Mouse (Mus musculus): Measurements from ENCODE around the gene Shank2. TPM values are rescaled to one million over a fixed set of nuclear protein-coding genes. Genes with fewer than 3 reads are reported as not detected.

Gene Shank2
- polyA plus RNA-seq, 1 experiment from 2014 or later, result 16.1 TPM

DNA sequence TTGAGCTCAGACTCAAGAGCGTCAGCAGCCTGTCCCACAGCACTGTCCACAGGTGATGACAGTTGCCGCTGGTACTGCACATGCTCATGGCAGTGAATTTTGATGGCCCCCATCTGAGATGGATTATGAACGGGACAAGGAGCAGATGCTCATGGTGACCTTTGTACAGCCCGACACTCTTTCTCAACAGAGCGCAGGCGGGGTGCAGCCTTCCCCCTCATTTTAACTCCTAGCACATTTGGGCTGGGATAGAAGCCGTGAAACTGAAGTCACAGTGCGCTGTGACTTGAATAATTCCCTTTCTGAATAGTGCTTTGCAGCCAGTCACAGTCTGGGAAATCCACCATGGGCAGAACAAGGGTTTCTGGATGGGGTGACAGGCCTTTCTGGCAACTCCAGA is 152.0 kb downstream of the Shank2 start:
- Histone ChIP-seq H3K4me1 (ENCODE audit: control insufficient read depth, insufficient read depth, low read length) (no peaks in the 10 kb centered on the region), H3K36me3 (ENCODE audit: control insufficient read depth, insufficient read depth, low read length) (no peaks in the 10 kb centered on the region), H3K27ac (ENCODE audit: low read depth, low read length) (no peak overlapping the region), H3K9ac (replicated peaks; ENCODE audit: low read depth, low read length) (no peak overlapping the region), H3K27me3 (ENCODE audit: control insufficient read depth, insufficient read depth, low read length) (no peaks in the 10 kb centered on the region), H3K9me3 (ENCODE audit: control insufficient read depth, low read length) (no peaks in the 10 kb centered on the region), H3K4me3 (ENCODE audit: low read depth, low read length) (no peak overlapping the region), H3K4me2 (ENCODE audit: low read depth, low read length) (no peak overlapping the region)
- ATAC-seq (ENCODE audit: low read depth), result no peak
- 44% methylated on average over 8 of the region's 8 CpGs for WGBS

DNA sequence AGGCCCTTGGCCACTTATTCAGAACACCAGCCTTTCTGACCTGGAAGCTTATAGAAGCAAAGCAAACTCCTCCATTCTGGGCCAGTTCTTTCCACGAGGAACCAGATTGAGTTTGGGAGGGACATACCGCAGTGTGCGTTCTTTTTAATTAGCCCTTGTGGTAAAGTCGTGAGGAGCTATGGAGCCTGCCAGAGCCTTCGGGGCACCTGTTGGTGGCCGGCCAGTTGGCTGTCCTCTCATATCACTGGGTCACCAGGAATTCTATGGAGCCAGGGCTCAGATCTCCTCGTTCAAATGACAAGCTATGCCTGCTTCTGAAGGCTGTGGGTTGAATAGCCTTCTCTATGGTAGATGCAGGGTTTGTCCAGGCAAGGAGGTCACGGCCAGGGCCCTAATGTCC is 156.2 kb downstream of the Shank2 start:
- no peak for ATAC-seq (ENCODE audit: low read depth)

DNA sequence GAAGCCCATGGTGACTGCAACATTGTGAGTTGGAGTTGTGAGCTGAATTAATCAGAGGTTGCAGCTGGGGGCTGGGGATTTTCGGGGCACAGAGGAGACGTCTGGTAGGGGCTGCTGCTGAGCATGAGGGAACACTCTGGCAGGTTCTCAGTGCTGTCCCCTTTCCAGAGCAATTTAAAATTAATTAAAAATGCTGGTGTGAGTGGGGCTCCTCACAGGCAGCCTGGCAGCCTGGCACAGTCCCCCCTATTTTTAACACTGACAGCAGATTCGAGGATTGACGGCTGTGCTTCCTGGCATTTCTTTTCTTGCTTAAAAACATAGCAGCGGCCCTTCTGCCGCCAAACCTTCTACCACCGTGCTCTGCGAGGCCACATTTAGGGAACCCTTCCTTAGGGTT is 157.8 kb downstream of the Shank2 start:
- no peak overlapping the region for H3K4me2 ChIP-seq (ENCODE audit: low read depth, low read length)
- WGBS, result 64% methylated on average over 8 of the region's 8 CpGs
- H3K4me3 ChIP-seq (ENCODE audit: low read depth, low read length), result no peak overlapping the region
- H3K27ac ChIP-seq (ENCODE audit: low read depth, low read length), result no peak overlapping the region
- H3K9ac ChIP-seq (replicated peaks; ENCODE audit: low read depth, low read length), result no peak overlapping the region
- H3K4me1 ChIP-seq (ENCODE audit: control insufficient read depth, insufficient read depth, low read length), result no peaks in the 10 kb centered on the region
- ATAC-seq (ENCODE audit: low read depth), result no peak
- no peaks in the 10 kb centered on the region for H3K36me3 ChIP-seq (ENCODE audit: control insufficient read depth, insufficient read depth, low read length)
- H3K9me3 ChIP-seq (ENCODE audit: control insufficient read depth, low read length), result no peaks in the 10 kb centered on the region
- H3K27me3 ChIP-seq (ENCODE audit: control insufficient read depth, insufficient read depth, low read length), result no peaks in the 10 kb centered on the region

More for the DNA sequence above, 156.2 kb downstream of the Shank2 start:
- Histone ChIP-seq H3K9me3 (ENCODE audit: control insufficient read depth, low read length) (no peaks in the 10 kb centered on the region), H3K27ac (ENCODE audit: low read depth, low read length) (no peak overlapping the region), H3K4me1 (ENCODE audit: control insufficient read depth, insufficient read depth, low read length) (no peaks in the 10 kb centered on the region), H3K4me2 (ENCODE audit: low read depth, low read length) (no peak overlapping the region), H3K27me3 (ENCODE audit: control insufficient read depth, insufficient read depth, low read length) (no peaks in the 10 kb centered on the region), H3K9ac (replicated peaks; ENCODE audit: low read depth, low read length) (no peak overlapping the region), H3K4me3 (ENCODE audit: low read depth, low read length) (no peak overlapping the region), H3K36me3 (ENCODE audit: control insufficient read depth, insufficient read depth, low read length) (no peaks in the 10 kb centered on the region)
- 95% methylated on average over 8 of the region's 8 CpGs for WGBS

DNA sequence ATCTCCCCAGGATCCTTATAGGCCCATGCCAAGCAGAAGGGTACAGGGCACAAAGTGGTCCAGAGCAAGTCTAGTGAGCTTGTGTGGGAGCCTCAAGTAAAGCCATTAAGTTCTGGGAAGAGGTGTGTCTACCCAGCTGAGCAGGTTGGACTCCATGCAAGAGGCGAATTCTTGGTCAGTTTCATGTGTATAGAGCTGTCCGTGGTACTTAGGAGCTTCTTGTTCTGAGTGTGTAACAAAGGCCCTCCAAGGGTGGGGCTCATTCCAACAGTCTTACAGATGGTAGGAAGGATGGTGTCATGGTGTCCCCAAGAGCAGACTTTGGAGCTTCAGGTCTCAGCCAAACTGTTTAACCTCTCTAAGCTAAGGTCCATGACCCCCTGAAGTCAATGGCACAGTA is 158.3 kb downstream of the Shank2 start:
- ATAC-seq (ENCODE audit: low read depth), result no peak
- H3K4me2 ChIP-seq (ENCODE audit: low read depth, low read length), result no peak overlapping the region
- H3K9ac ChIP-seq (replicated peaks; ENCODE audit: low read depth, low read length), result no peak overlapping the region
- H3K36me3 ChIP-seq (ENCODE audit: control insufficient read depth, insufficient read depth, low read length), result no peaks in the 10 kb centered on the region
- no peak overlapping the region for H3K4me3 ChIP-seq (ENCODE audit: low read depth, low read length)
- 80% methylated on average over 2 of the region's 2 CpGs for WGBS
- no peaks in the 10 kb centered on the region for H3K4me1 ChIP-seq (ENCODE audit: control insufficient read depth, insufficient read depth, low read length)
- H3K27ac ChIP-seq (ENCODE audit: low read depth, low read length), result no peak overlapping the region
- no peaks in the 10 kb centered on the region for H3K9me3 ChIP-seq (ENCODE audit: control insufficient read depth, low read length)
- H3K27me3 ChIP-seq (ENCODE audit: control insufficient read depth, insufficient read depth, low read length), result no peaks in the 10 kb centered on the region

DNA sequence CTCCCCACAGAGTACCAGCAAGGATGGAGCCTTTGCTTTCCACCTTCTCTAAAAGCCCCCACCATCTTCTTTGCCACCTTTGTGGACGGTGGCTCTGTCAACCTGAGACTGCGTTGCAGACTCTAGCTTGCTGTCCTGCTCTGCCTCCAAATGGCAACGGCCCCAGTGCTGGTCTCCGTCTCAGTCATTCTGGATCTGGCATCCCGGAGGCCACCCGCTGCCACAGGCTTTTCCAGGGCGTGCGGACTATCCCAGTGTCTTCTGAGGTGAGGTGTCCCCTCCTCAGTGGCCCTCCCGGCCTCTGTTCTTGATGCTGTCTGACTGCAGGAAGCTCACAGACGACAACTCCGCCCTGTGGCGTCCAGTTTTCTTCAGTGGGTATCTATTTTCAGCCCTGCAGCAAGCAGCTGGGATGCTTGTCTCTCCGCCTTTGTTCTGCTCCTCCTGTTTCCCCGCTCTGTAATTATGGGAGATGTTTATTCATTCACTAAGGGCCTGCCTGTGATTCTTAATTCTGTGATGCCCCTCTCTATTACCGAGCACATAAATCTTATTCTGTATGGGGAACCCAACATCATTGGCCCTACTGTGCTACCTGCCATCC is 159.0 kb downstream of the Shank2 start:
- ATAC-seq (ENCODE audit: low read depth), result no peak
- H3K4me3 ChIP-seq (ENCODE audit: low read depth, low read length), result no peak overlapping the region
- 70% methylated on average over 15 of the region's 15 CpGs for WGBS
- H3K27me3 ChIP-seq (ENCODE audit: control insufficient read depth, insufficient read depth, low read length), result no peaks in the 10 kb centered on the region
- no peaks in the 10 kb centered on the region for H3K9me3 ChIP-seq (ENCODE audit: control insufficient read depth, low read length)
- no peak overlapping the region for H3K27ac ChIP-seq (ENCODE audit: low read depth, low read length)
- H3K9ac ChIP-seq (replicated peaks; ENCODE audit: low read depth, low read length), result no peak overlapping the region
- no peak overlapping the region for H3K4me2 ChIP-seq (ENCODE audit: low read depth, low read length)
- H3K36me3 ChIP-seq (ENCODE audit: control insufficient read depth, insufficient read depth, low read length), result no peaks in the 10 kb centered on the region
- no peaks in the 10 kb centered on the region for H3K4me1 ChIP-seq (ENCODE audit: control insufficient read depth, insufficient read depth, low read length)

DNA sequence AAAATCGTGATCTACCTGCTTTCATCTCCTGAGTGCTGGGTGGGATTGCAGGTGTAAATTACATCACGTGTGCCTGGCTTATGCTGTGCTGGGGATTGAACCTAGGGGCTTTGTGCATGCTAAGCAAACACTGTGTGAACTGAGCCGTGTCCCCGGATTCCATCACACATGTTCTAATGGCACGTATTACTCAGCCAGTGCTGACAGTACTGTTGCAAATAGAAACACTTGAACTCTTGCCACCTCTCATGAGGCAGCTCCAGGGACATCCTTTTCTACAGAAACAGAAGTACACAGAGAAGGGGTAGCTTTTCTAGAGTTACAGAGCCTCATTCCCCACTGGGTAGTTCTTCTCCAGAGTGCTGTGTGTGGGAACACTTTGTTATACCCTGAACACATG is 168.5 kb downstream of the Shank2 start:
- Histone ChIP-seq H3K9me3 (ENCODE audit: control insufficient read depth, low read length) (no peaks in the 10 kb centered on the region; the same call in 1 of the 2 replicates), H3K9ac (replicated peaks; ENCODE audit: low read depth, low read length) (no peak overlapping the region), H3K27me3 (ENCODE audit: control insufficient read depth, insufficient read depth, low read length) (no peaks in the 10 kb centered on the region), H3K27ac (ENCODE audit: low read depth, low read length) (no peak overlapping the region), H3K4me3 (ENCODE audit: low read depth, low read length) (no peak overlapping the region), H3K36me3 (ENCODE audit: control insufficient read depth, insufficient read depth, low read length) (no peaks in the 10 kb centered on the region), H3K4me2 (ENCODE audit: low read depth, low read length) (no peak overlapping the region), H3K4me1 (ENCODE audit: control insufficient read depth, insufficient read depth, low read length) (peaks cover 6% of the 10 kb centered on the region; the same call in 1 of the 2 replicates)
- ATAC-seq (ENCODE audit: low read depth), result no peak
- 80% methylated on average over 5 of the region's 5 CpGs for whole genome bisulfite sequencing

DNA sequence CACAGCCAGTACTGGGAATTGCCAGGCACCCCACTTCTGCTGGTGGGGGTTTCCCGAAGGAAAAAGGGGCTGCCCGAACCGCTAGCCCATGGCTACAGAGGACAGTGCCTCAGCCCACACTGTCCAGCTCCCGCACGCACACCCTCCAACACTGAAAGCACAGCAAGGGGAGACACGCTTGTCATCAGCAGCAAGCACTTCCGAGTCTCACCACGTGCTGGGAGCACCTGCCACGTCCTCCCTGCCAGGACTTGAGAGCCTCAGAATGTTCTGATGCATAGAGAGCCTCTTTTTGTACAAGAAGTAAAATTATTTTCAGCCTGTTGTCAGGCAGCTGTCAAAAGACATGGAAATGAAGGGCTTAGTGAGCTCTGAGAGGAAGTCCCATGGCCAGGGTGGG is 169.0 kb downstream of the Shank2 start:
- ATAC-seq (ENCODE audit: low read depth), result no peak
- Histone ChIP-seq H3K27ac (ENCODE audit: low read depth, low read length) (no peak overlapping the region), H3K4me2 (ENCODE audit: low read depth, low read length) (no peak overlapping the region), H3K4me1 (ENCODE audit: control insufficient read depth, insufficient read depth, low read length) (peaks cover 7% of the 10 kb centered on the region; the same call in 1 of the 2 replicates), H3K36me3 (ENCODE audit: control insufficient read depth, insufficient read depth, low read length) (no peaks in the 10 kb centered on the region), H3K9me3 (ENCODE audit: control insufficient read depth, low read length) (no peaks in the 10 kb centered on the region; the same call in 1 of the 2 replicates), H3K4me3 (ENCODE audit: low read depth, low read length) (no peak overlapping the region), H3K27me3 (ENCODE audit: control insufficient read depth, insufficient read depth, low read length) (0 out of 2 replicates have a peak, but pooled peaks cover 2% of the 10 kb centered on the region), H3K9ac (replicated peaks; ENCODE audit: low read depth, low read length) (no peak overlapping the region)
- 80% methylated on average over 9 of the region's 9 CpGs for WGBS

DNA sequence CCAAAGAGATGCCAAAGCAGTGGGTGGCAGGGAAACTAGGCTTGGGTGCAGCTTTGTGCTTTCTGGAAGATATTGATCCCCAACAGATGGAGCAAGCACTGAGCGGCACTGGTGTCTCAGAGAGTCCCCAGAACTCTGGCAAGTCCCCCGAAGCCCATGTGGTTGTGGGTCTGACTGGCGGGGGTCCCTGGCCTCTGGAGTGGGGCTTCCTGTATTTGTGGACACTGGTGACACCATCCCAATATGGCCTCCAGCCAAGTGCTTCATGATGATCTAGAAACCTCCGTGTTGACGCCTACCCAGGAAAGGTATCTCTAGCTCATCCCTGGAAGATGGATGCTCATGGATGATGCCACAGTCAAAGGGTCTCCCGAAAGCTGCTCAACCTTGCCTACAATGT is 172.1 kb downstream of the Shank2 start:
- Histone ChIP-seq H3K4me2 (ENCODE audit: low read depth, low read length) (no peak overlapping the region), H3K27ac (ENCODE audit: low read depth, low read length) (no peak overlapping the region), H3K4me3 (ENCODE audit: low read depth, low read length) (no peak overlapping the region), H3K27me3 (ENCODE audit: control insufficient read depth, insufficient read depth, low read length) (0 out of 2 replicates have a peak, but pooled peaks cover 4% of the 10 kb centered on the region), H3K36me3 (ENCODE audit: control insufficient read depth, insufficient read depth, low read length) (no peaks in the 10 kb centered on the region), H3K4me1 (ENCODE audit: control insufficient read depth, insufficient read depth, low read length) (peaks cover 18% of the 10 kb centered on the region; the same call in 1 of the 2 replicates), H3K9me3 (ENCODE audit: control insufficient read depth, low read length) (no peaks in the 10 kb centered on the region), H3K9ac (replicated peaks; ENCODE audit: low read depth, low read length) (no peak overlapping the region)
- WGBS, result 90% methylated on average over 6 of the region's 6 CpGs
- no peak for ATAC-seq (ENCODE audit: low read depth)

DNA sequence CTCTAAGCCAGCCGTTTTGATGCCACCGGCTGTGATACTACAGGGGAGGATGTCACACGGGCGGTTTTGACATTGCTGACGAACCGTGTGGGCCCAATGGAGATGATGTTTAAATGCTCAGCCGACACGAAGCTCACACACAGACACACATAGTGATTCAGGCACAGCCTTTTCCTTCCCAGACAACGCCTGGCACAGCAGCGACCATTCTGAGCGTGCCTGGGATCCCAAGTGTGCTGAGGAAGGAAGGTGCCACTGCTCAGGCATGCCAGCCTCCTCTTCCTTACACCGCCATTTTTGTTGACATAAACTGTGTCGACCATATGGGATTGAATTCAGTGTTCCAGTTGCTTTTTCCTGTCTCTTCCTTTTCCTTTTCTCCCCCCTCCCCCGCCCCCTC is 172.6 kb downstream of the Shank2 start:
- Histone ChIP-seq H3K4me2 (ENCODE audit: low read depth, low read length) (no peak overlapping the region), H3K9me3 (ENCODE audit: control insufficient read depth, low read length) (no peaks in the 10 kb centered on the region), H3K4me1 (ENCODE audit: control insufficient read depth, insufficient read depth, low read length) (peaks cover 18% of the 10 kb centered on the region; the same call in 1 of the 2 replicates), H3K27me3 (ENCODE audit: control insufficient read depth, insufficient read depth, low read length) (0 out of 2 replicates have a peak, but pooled peaks cover 4% of the 10 kb centered on the region), H3K36me3 (ENCODE audit: control insufficient read depth, insufficient read depth, low read length) (no peaks in the 10 kb centered on the region), H3K9ac (replicated peaks; ENCODE audit: low read depth, low read length) (no peak overlapping the region), H3K4me3 (ENCODE audit: low read depth, low read length) (no peak overlapping the region), H3K27ac (ENCODE audit: low read depth, low read length) (no peak overlapping the region)
- ATAC-seq (ENCODE audit: low read depth), result no peak
- 71% methylated on average over 14 of the region's 14 CpGs for WGBS
